Mouse (Mus musculus): ENCODE data around the gene Fosb. TPM values are rescaled to one million over a fixed set of nuclear protein-coding genes. Genes with fewer than 3 reads are reported as not detected.

The Fosb gene
- polyA plus RNA-seq, 1 experiment from 2014 or later: 0.27 TPM

- 0 out of 2 replicates have a peak, but pooled peaks cover 5% of the 10 kb centered on the region for H3K27me3 ChIP-seq (ENCODE audit: control insufficient read depth, insufficient read depth, low read length)
- no peaks in the 10 kb centered on the region for H3K9me3 ChIP-seq (replicated peaks; ENCODE audit: control insufficient read depth, low read length)
- H3K4me2 ChIP-seq (ENCODE audit: low read depth, low read length): no peak overlapping the region
- WGBS: 54% methylated on average over 10 of the region's 10 CpGs
- no peak for ATAC-seq (ENCODE audit: insufficient read depth, low FRiP score)
- H3K4me3 ChIP-seq (replicated peaks; ENCODE audit: low read length): no peak overlapping the region
- H3K27ac ChIP-seq (ENCODE audit: low read length): no peak overlapping the region
- peaks cover 13% of the 10 kb centered on the region for H3K4me1 ChIP-seq (ENCODE audit: control insufficient read depth, insufficient read depth, low read length)
- 0 out of 2 replicates have a peak overlapping the region, but pooled peaks have one; percentile 35 for H3K9ac ChIP-seq (ENCODE audit: low read length)
- H3K36me3 ChIP-seq (ENCODE audit: control insufficient read depth, insufficient read depth, low read length): no peaks in the 10 kb centered on the region
Measured at GRCm38 (mm10) chr7:19337122-19337521, 27.3 kb upstream of the Fosb start.

GRCm38 (mm10) chr7:19335583-19335982 is 25.7 kb upstream of the Fosb start:
- WGBS: 43% methylated on average over 3 of the region's 3 CpGs
- H3K9ac ChIP-seq (ENCODE audit: low read length): no peak overlapping the region
- H3K9me3 ChIP-seq (replicated peaks; ENCODE audit: control insufficient read depth, low read length): no peaks in the 10 kb centered on the region
- H3K4me2 ChIP-seq (ENCODE audit: low read depth, low read length): no peak overlapping the region
- no peaks in the 10 kb centered on the region for H3K36me3 ChIP-seq (ENCODE audit: control insufficient read depth, insufficient read depth, low read length)
- no peaks in the 10 kb centered on the region for H3K27me3 ChIP-seq (ENCODE audit: control insufficient read depth, insufficient read depth, low read length)
- peaks cover 5% of the 10 kb centered on the region; the same call in 1 of the 2 replicates for H3K4me1 ChIP-seq (ENCODE audit: control insufficient read depth, insufficient read depth, low read length)
- H3K27ac ChIP-seq (ENCODE audit: low read length): no peak overlapping the region
- ATAC-seq (ENCODE audit: insufficient read depth, low FRiP score): no peak
- no peak overlapping the region for H3K4me3 ChIP-seq (replicated peaks; ENCODE audit: low read length)

DNA sequence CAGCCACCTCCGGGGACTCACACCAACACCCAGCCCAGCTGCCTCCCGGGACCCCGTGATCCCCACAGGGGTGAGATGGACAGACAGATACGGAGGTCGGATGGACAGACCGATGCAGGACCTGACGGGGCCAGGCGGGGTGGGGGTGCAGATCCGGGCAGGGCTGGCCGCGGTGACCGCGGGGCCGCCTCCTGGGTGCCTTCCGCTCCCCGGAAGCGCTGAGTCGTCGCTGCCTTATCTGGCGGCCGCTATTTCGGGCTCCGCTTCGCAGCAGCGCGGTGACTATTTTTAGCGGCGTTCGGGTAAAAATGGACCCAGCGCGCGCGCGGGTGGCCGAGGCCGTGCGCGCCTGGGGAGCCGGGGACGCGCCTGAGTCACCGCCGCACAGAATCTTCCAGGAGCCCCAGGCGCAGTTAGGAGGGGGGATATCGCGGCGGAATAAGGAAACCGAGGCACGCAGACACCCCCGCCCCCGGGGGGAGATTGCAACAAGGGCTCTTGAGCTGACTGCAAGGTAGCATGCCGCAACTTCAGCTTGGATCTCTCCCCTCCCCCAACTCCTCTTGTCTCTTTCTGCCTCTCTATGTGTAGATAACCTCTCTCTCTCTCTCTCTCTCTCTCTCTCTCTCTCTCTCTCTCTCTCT is 23.0 kb upstream of the Fosb start:
- Histone ChIP-seq H3K4me2 (ENCODE audit: low read depth, low read length) (peak overlapping the region; percentile 65), H3K4me1 (ENCODE audit: control insufficient read depth, insufficient read depth, low read length) (peaks cover 5% of the 10 kb centered on the region; the same call in 1 of the 2 replicates), H3K36me3 (ENCODE audit: control insufficient read depth, insufficient read depth, low read length) (no peaks in the 10 kb centered on the region), H3K4me3 (replicated peaks; ENCODE audit: low read length) (peak overlapping the region; percentile 66), H3K27ac (ENCODE audit: low read length) (peak overlapping the region; percentile 70), H3K27me3 (ENCODE audit: control insufficient read depth, insufficient read depth, low read length) (no peaks in the 10 kb centered on the region), H3K9me3 (replicated peaks; ENCODE audit: control insufficient read depth, low read length) (no peaks in the 10 kb centered on the region), H3K9ac (ENCODE audit: low read length) (peak overlapping the region; percentile 83)
- peak; percentile 66; the same call in 1 of the 2 replicates for ATAC-seq (ENCODE audit: insufficient read depth, low FRiP score)
- 1% methylated on average over 52 of the region's 52 CpGs for WGBS

GRCm38 (mm10) chr7:19331910-19332309 is 22.1 kb upstream of the Fosb start:
- no peaks in the 10 kb centered on the region for H3K36me3 ChIP-seq (ENCODE audit: control insufficient read depth, insufficient read depth, low read length)
- no peak for ATAC-seq (ENCODE audit: insufficient read depth, low FRiP score)
- no peak overlapping the region for H3K27ac ChIP-seq (ENCODE audit: low read length)
- WGBS: 56% methylated on average over 2 of the region's 2 CpGs
- H3K9me3 ChIP-seq (replicated peaks; ENCODE audit: control insufficient read depth, low read length): no peaks in the 10 kb centered on the region
- peaks cover 12% of the 10 kb centered on the region for H3K4me1 ChIP-seq (ENCODE audit: control insufficient read depth, insufficient read depth, low read length)
- no peak overlapping the region for H3K4me3 ChIP-seq (replicated peaks; ENCODE audit: low read length)
- no peak overlapping the region for H3K4me2 ChIP-seq (ENCODE audit: low read depth, low read length)
- H3K9ac ChIP-seq (ENCODE audit: low read length): no peak overlapping the region
- H3K27me3 ChIP-seq (ENCODE audit: control insufficient read depth, insufficient read depth, low read length): no peaks in the 10 kb centered on the region

GRCm38 (mm10) chr7:19328425-19328824 is 18.6 kb upstream of the Fosb start:
- no peak overlapping the region for H3K4me3 ChIP-seq (replicated peaks; ENCODE audit: low read length)
- no peaks in the 10 kb centered on the region for H3K27me3 ChIP-seq (ENCODE audit: control insufficient read depth, insufficient read depth, low read length)
- no peak for ATAC-seq (ENCODE audit: insufficient read depth, low FRiP score)
- no peak overlapping the region for H3K9ac ChIP-seq (ENCODE audit: low read length)
- H3K27ac ChIP-seq (ENCODE audit: low read length): no peak overlapping the region
- H3K4me1 ChIP-seq (ENCODE audit: control insufficient read depth, insufficient read depth, low read length): peaks cover 15% of the 10 kb centered on the region
- H3K4me2 ChIP-seq (ENCODE audit: low read depth, low read length): no peak overlapping the region
- H3K9me3 ChIP-seq (replicated peaks; ENCODE audit: control insufficient read depth, low read length): no peaks in the 10 kb centered on the region
- H3K36me3 ChIP-seq (ENCODE audit: control insufficient read depth, insufficient read depth, low read length): no peaks in the 10 kb centered on the region

DNA sequence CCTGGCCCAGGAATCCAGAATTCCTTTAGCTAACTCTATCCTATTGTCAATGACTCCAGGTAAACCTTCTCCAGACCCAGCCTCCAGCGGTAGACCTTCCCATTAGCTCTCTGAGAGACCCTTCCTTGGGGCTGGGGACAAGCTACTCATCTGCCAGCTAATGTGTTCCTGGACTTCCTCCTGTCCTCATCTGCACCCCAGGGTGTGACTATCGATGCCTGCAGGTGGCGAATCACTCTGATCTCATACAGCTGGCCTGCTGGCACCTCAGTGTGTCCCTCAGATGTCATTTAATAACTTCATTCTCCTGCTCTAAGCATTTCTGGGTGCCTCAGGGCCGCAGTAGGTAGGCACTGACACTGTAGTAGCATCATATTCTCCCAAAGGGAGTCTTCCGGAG is 17.9 kb upstream of the Fosb start:
- ATAC-seq (ENCODE audit: insufficient read depth, low FRiP score): no peak
- H3K4me1 ChIP-seq (ENCODE audit: control insufficient read depth, insufficient read depth, low read length): peaks cover 14% of the 10 kb centered on the region; the same call in 1 of the 2 replicates
- peak overlapping the region; percentile 82; the same call in 1 of the 2 replicates for H3K27ac ChIP-seq (ENCODE audit: low read length)
- H3K36me3 ChIP-seq (ENCODE audit: control insufficient read depth, insufficient read depth, low read length): no peaks in the 10 kb centered on the region
- no peaks in the 10 kb centered on the region for H3K27me3 ChIP-seq (ENCODE audit: control insufficient read depth, insufficient read depth, low read length)
- WGBS: 69% methylated on average over 5 of the region's 5 CpGs
- no peak overlapping the region for H3K4me3 ChIP-seq (replicated peaks; ENCODE audit: low read length)
- H3K9me3 ChIP-seq (replicated peaks; ENCODE audit: control insufficient read depth, low read length): no peaks in the 10 kb centered on the region
- H3K4me2 ChIP-seq (ENCODE audit: low read depth, low read length): peak overlapping the region; percentile 73; the same call in 1 of the 2 replicates
- peak overlapping the region; percentile 66 for H3K9ac ChIP-seq (ENCODE audit: low read length)

GRCm38 (mm10) chr7:19327128-19327527 is 17.3 kb upstream of the Fosb start:
- H3K9ac ChIP-seq (ENCODE audit: low read length): peak overlapping the region; percentile 66
- no peaks in the 10 kb centered on the region for H3K36me3 ChIP-seq (ENCODE audit: control insufficient read depth, insufficient read depth, low read length)
- ATAC-seq (ENCODE audit: insufficient read depth, low FRiP score): peak; percentile 79
- peak overlapping the region; percentile 82 for H3K27ac ChIP-seq (ENCODE audit: low read length)
- under 1% methylated on average over 22 of the region's 22 CpGs for WGBS
- peaks cover 15% of the 10 kb centered on the region for H3K4me1 ChIP-seq (ENCODE audit: control insufficient read depth, insufficient read depth, low read length)
- no peaks in the 10 kb centered on the region for H3K9me3 ChIP-seq (replicated peaks; ENCODE audit: control insufficient read depth, low read length)
- peak overlapping the region; percentile 51 for H3K4me3 ChIP-seq (replicated peaks; ENCODE audit: low read length)
- peak overlapping the region; percentile 73 for H3K4me2 ChIP-seq (ENCODE audit: low read depth, low read length)
- no peaks in the 10 kb centered on the region for H3K27me3 ChIP-seq (ENCODE audit: control insufficient read depth, insufficient read depth, low read length)

- H3K9me3 ChIP-seq (replicated peaks; ENCODE audit: control insufficient read depth, low read length): no peaks in the 10 kb centered on the region
- peak; percentile 78 for ATAC-seq (ENCODE audit: insufficient read depth, low FRiP score)
- H3K4me3 ChIP-seq (replicated peaks; ENCODE audit: low read length): peak overlapping the region; percentile 51
- H3K36me3 ChIP-seq (ENCODE audit: control insufficient read depth, insufficient read depth, low read length): no peaks in the 10 kb centered on the region
- H3K27ac ChIP-seq (ENCODE audit: low read length): peak overlapping the region; percentile 82
- peak overlapping the region; percentile 66 for H3K9ac ChIP-seq (ENCODE audit: low read length)
- no peaks in the 10 kb centered on the region for H3K27me3 ChIP-seq (ENCODE audit: control insufficient read depth, insufficient read depth, low read length)
- peak overlapping the region; percentile 73 for H3K4me2 ChIP-seq (ENCODE audit: low read depth, low read length)
- WGBS: 1% methylated on average over 19 of the region's 20 CpGs
- peaks cover 17% of the 10 kb centered on the region for H3K4me1 ChIP-seq (ENCODE audit: control insufficient read depth, insufficient read depth, low read length)
Measured at GRCm38 (mm10) chr7:19326359-19326758, 16.5 kb upstream of the Fosb start.

DNA sequence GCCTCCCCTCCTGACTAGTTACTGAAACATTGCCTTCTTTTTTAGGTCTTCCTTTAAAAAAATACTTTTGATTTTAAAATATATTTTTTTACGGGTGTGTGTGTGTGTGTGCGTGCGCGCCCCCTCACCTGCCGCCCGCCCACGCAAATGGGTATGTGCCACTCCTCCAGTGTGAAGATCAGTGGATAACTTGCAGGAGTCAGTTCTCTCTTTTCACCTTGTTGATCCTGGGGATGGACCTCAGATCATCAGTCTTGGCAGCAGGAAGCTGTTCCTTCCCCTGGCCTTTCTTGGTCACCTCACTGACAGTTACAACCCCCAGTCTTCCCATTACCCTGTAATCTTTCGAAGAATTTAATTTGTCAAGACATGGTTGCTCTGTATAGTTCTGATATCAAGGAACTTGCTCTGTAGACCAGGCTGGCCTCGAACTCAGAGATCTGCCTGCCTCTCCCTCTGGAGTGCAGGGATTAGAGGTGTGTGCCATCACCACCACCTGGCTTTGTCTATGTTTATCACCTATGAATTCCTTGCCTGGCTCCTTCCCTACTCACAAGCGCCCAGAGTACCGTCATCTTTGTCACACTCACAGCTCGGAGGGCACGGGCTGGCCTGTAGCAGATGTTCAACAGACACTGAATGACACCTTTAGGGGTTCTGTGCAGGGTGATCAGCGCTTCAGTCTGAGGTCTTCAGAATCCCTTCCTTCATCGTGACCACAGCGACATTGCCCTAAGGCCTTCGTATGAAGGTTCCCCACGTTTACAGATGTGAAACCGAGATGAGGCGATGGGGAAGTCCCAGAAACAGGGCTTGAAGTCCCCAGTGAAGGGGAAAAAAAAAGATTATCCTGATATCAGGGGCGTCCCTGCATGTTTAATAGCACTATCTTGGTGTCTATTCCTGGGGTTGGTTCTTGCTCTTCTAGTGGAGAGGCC is 15.7 kb upstream of the Fosb start:
- 73% methylated on average over 21 of the region's 21 CpGs for WGBS
- no peak for ATAC-seq (ENCODE audit: insufficient read depth, low FRiP score)
- peak overlapping the region; percentile 51 for H3K4me3 ChIP-seq (replicated peaks; ENCODE audit: low read length)
- H3K9ac ChIP-seq (ENCODE audit: low read length): no peak overlapping the region
- no peaks in the 10 kb centered on the region for H3K36me3 ChIP-seq (ENCODE audit: control insufficient read depth, insufficient read depth, low read length)
- no peaks in the 10 kb centered on the region for H3K9me3 ChIP-seq (replicated peaks; ENCODE audit: control insufficient read depth, low read length)
- H3K4me1 ChIP-seq (ENCODE audit: control insufficient read depth, insufficient read depth, low read length): peaks cover 17% of the 10 kb centered on the region
- H3K4me2 ChIP-seq (ENCODE audit: low read depth, low read length): peak overlapping the region; percentile 73; the same call in 1 of the 2 replicates
- H3K27ac ChIP-seq (ENCODE audit: low read length): no peak overlapping the region
- no peaks in the 10 kb centered on the region for H3K27me3 ChIP-seq (ENCODE audit: control insufficient read depth, insufficient read depth, low read length)
